Mouse (Mus musculus) forebrain, embryonic 12.5 days (tissue): ENCODE measurements around the gene Isoc2a. TPM values are rescaled to one million over a fixed set of nuclear protein-coding genes. Genes with fewer than 3 reads are reported as not detected.

Experiments
- ATAC-seq: fragments of 200-750 bp; cut with Nextera tagmentation; 2 replicates; pipeline ENCODE4 v1.8.0; 2017; ENCODE audit warnings: moderate TSS enrichment; ENCODE audit not compliant: low FRiP score
- H3K27ac ChIP-seq: fragments of 300-500 bp; sonication (generic); 2 replicates; pipeline ENCODE4 v1.5.1; 2016; ENCODE audit warnings: mild to moderate bottlenecking
- H3K27me3 ChIP-seq: fragments of 300-500 bp; sonication (generic); 2 replicates; pipeline ENCODE4 v1.6.1; 2016; ENCODE audit warnings: mild to moderate bottlenecking
- H3K36me3 ChIP-seq: fragments of 300-500 bp; sonication (generic); replicated peaks from 2 replicates; pipeline ENCODE4 v1.6.1; 2016; ENCODE audit warnings: mild to moderate bottlenecking
- H3K4me1 ChIP-seq: fragments of 300-500 bp; sonication (generic); 2 replicates; pipeline ENCODE4 v1.6.1; 2016
- H3K4me2 ChIP-seq: fragments of 300-500 bp; sonication (generic); 2 replicates; pipeline ENCODE4 v1.6.1; 2016; ENCODE audit warnings: mild to moderate bottlenecking, moderate library complexity
- H3K4me3 ChIP-seq: fragments of 300-500 bp; sonication (generic); replicated peaks from 2 replicates; pipeline ENCODE4 v1.5.1; 2016; ENCODE audit warnings: mild to moderate bottlenecking
- H3K9ac ChIP-seq: fragments of 300-500 bp; sonication (generic); 2 replicates; pipeline ENCODE4 v1.6.1; 2016; ENCODE audit warnings: mild to moderate bottlenecking
- H3K9me3 ChIP-seq: fragments of 300-500 bp; sonication (generic); 2 replicates; pipeline ENCODE4 v1.6.1; 2016
- WGBS: fragments of 180-500 bp; shearing (Covaris S2); methylation state at CpG from one replicate; pipeline ENCODE4 v1.1.7; 2016; 5-methylcytosine and 5-hydroxymethylcytosine counted together
- polyA plus RNA-seq: library from polyadenylated mRNA; unstranded; fragments of >200 nt; fragmentation: Nextera tagmentation; extraction: Ambion mirVana; gene quantifications from 2 replicates; pipeline ENCODE4 v1.2.1, GENCODE M21; 2016

Gene Isoc2a
- 0.70 and 0.89 TPM in 2 replicates for polyA plus RNA-seq

DNA sequence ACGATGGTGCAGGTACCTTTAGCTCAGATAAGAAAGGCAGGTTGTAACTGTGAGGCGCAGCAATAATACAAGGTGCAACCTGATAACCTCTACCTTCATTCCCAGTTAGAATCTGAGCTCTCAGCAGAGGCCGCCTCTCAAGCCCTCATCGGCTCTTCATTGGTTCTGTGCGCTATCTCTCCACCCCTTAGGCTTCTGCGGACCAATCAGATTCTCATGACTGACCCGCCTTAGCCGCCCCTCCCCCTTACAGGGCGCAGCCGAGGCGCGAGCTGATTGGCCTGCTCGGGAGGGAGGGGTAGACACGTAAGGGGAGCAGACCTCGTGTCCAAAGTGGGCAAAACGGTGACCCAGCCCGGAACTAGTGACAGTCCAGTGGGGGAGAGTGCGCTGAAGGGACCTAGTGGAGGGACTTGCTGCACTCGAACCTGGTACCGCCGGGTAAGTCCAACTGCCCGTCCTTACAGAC lies at the start of gene Isoc2a:
Gene Isoc2a, plus strand, starts transcription at position 401 of the 469 bp plus-strand sequence.
- H3K9ac ChIP-seq: peak within 1 kb of the TSS; percentile 39
- peak within 1 kb of the TSS; percentile 53 for H3K4me3 ChIP-seq
- ATAC-seq: peak; percentile 100
- H3K36me3 ChIP-seq: no peaks in the 10 kb centered on the region
- no peaks in the 10 kb centered on the region for H3K27me3 ChIP-seq
- H3K4me2 ChIP-seq: peak within 1 kb of the TSS; percentile 75
- H3K9me3 ChIP-seq: no peaks in the 10 kb centered on the region
- H3K4me1 ChIP-seq: peaks cover 18% of the 10 kb centered on the region
- under 1% methylated on average over 22 of the region's 22 CpGs for WGBS
- no peak within 1 kb of the TSS for H3K27ac ChIP-seq

DNA sequence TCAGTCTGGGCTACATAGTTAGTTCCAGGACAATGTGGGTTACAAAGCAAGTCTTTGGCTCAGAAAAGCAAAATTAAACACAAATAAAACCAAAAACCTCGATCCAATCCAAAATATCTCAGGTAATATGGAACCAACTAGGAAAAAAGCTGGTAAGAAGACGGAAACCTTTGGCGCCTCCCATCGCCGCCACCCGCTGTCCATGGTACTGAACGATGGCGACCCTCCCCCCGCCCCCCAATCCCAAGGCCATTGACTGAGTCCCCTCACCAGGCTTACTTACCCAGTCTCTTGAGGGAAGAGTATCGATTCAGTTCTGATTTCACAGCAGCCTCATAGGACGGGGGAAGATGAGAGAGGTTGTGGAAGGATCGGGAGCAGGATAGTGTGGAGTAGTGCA lies 46.5 kb upstream of the Isoc2a start:
- WGBS: 9% methylated on average over 12 of the region's 12 CpGs
- Histone ChIP-seq H3K4me3 (no peak overlapping the region), H3K4me2 (no peak overlapping the region), H3K9ac (no peak overlapping the region), H3K4me1 (no peaks in the 10 kb centered on the region), H3K36me3 (peaks cover 6% of the 10 kb centered on the region; the same call in 1 of the 2 replicates), H3K27ac (no peak overlapping the region), H3K9me3 (no peaks in the 10 kb centered on the region), H3K27me3 (peaks cover 54% of the 10 kb centered on the region)
- no peak for ATAC-seq

DNA sequence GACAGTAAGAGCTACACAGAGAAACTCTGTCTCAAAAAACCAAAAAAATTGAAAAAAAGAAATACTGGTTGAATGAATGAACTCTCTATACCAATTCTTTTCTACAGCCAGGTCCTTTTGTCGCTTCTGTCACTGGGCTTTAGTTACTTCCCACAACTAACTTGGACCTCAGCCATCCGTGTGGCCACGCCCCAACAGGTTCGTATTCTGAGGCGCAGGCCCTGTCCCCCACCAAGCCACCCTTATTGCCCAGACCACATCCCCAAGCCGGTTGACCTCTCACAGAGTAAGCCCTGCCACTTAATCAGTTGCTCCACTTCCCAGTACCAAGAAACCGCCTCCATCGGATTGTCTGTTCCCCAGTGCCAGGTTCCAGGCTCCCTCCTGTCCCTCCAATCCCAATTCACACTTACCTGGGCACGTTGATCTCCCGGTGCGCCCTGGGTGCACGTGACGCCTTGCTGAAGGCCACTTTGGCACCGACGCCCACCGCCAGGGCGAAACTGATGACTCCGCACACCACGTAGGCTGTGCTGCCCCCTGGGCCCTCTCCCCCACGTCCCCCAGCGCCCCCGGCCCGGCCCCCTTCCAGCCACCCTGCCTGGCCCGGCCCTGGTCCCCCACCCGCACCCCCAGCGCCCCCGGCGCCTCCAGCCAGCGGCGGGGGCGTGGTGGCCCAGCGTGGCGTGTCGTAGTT lies 41.2 kb upstream of the Isoc2a start:
- Histone ChIP-seq H3K4me3 (peak overlapping the region; percentile 60), H3K27me3 (peaks cover 60% of the 10 kb centered on the region), H3K36me3 (no peaks in the 10 kb centered on the region), H3K27ac (peak overlapping the region; percentile 81), H3K9ac (peak overlapping the region; percentile 79), H3K9me3 (no peaks in the 10 kb centered on the region), H3K4me2 (peak overlapping the region; percentile 92), H3K4me1 (peaks cover 10% of the 10 kb centered on the region)
- peak; percentile 51 for ATAC-seq
- WGBS: 6% methylated on average over 34 of the region's 34 CpGs

DNA sequence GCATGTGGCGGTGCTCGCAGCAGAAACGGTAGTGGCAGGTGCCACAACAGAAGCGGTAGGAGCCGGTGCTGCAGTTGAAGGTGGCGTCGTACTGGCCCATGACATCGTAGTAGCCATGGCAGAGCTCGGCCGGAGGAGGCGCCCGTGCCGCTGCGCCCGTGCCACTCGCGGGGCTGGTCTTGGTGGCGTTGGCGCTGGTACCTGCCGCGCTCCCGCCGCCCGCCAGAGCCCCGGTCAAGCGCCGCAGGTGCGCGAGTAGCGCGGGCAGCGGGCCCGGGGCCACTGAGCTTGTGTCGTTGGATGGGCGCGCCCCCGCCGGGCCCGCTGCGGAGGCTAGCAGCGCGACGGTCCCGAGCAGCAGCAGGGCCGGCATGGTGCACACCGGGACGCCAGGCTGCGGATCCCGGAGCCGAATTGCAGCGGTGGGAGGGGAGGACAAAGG lies 40.6 kb upstream of the Isoc2a start:
- H3K4me2 ChIP-seq: peak overlapping the region; percentile 92
- under 1% methylated on average over 51 of the region's 51 CpGs for WGBS
- H3K27ac ChIP-seq: peak overlapping the region; percentile 81
- H3K9me3 ChIP-seq: no peaks in the 10 kb centered on the region
- peak overlapping the region; percentile 79 for H3K9ac ChIP-seq
- peak overlapping the region; percentile 60 for H3K4me3 ChIP-seq
- H3K27me3 ChIP-seq: peaks cover 54% of the 10 kb centered on the region
- ATAC-seq: peak; percentile 92
- H3K4me1 ChIP-seq: peaks cover 10% of the 10 kb centered on the region
- H3K36me3 ChIP-seq: no peaks in the 10 kb centered on the region

DNA sequence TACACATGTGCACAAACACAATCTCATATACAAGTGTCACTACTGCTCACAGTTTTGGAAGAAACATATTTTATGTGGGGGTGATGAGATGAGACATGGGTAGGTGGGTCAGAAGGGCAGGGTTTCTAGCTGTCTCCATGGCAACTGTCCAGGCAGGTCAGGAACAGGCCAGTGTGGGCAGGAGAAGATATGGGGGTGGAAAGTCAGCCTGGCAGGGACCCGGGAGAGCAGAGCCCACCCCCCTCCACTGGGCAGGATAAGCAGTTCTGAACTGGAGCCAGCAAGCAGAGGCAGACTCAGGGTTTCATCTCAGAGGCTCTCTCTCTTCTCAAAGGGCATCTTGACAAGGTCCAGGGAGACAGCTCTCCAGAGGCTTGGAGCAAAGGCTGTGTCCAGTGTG lies 39.3 kb upstream of the Isoc2a start:
- Histone ChIP-seq H3K4me3 (no peak overlapping the region), H3K9ac (no peak overlapping the region), H3K27me3 (peaks cover 61% of the 10 kb centered on the region), H3K36me3 (no peaks in the 10 kb centered on the region), H3K27ac (no peak overlapping the region), H3K4me2 (no peak overlapping the region), H3K4me1 (peaks cover 22% of the 10 kb centered on the region), H3K9me3 (no peaks in the 10 kb centered on the region)
- 43% methylated on average over 1 of the region's 1 CpGs for WGBS
- ATAC-seq: no peak

DNA sequence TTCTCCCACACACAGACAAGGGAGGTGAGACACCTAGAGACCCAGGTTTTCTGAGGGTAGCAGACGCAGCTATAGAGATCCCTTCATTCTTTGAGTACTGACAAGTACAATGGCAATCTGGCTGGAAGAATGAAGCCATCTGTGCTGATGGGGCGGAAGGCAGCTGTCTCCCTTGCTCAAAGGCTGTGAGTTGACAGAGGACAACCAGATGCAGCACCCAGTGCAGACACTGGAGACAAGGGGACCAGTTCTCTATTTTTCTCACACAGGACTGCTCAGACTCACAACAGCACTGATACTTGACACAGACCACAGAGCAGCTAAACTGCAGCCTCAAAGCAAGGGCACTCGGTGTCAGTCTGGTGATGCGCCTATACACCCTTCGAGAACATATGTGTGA lies 34.9 kb upstream of the Isoc2a start:
- Histone ChIP-seq H3K4me3 (no peak overlapping the region), H3K4me1 (peaks cover 35% of the 10 kb centered on the region), H3K9ac (peak overlapping the region; percentile 29), H3K27me3 (peaks cover 58% of the 10 kb centered on the region), H3K36me3 (no peaks in the 10 kb centered on the region), H3K9me3 (no peaks in the 10 kb centered on the region), H3K27ac (peak overlapping the region; percentile 74), H3K4me2 (peak overlapping the region; percentile 97)
- WGBS: 45% methylated on average over 5 of the region's 5 CpGs
- no peak for ATAC-seq

DNA sequence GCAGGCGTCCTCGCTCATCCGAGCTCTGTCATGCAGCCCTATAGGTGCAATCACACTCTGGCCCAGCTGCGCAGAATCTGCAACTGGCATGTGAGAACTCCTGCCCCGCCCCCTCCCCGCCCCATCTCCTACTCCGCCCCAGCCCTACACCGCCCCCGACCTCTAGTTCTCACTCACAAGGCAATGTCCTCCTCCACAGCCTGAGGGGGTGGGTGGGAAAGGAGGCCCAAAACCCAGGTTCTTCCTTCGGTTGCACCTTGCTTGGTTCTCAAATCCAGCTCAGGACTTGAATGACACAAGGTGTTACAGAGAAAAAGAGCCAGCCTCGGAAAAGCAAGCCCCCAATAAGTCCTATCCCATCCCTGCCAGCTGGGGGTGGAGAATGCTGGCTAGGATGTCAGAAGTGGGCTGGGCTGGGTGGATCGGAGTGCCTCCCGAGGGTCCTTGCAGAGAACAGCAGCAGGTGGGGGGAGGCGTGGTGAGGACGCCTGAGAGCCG lies 34.3 kb upstream of the Isoc2a start:
- H3K4me3 ChIP-seq: peak overlapping the region; percentile 54
- peaks cover 53% of the 10 kb centered on the region for H3K27me3 ChIP-seq
- no peaks in the 10 kb centered on the region for H3K9me3 ChIP-seq
- peak overlapping the region; percentile 74 for H3K27ac ChIP-seq
- H3K4me1 ChIP-seq: peaks cover 33% of the 10 kb centered on the region
- under 1% methylated on average over 16 of the region's 16 CpGs for WGBS
- peak; percentile 51 for ATAC-seq
- H3K4me2 ChIP-seq: peak overlapping the region; percentile 97
- peak overlapping the region; percentile 63 for H3K9ac ChIP-seq
- no peaks in the 10 kb centered on the region for H3K36me3 ChIP-seq

DNA sequence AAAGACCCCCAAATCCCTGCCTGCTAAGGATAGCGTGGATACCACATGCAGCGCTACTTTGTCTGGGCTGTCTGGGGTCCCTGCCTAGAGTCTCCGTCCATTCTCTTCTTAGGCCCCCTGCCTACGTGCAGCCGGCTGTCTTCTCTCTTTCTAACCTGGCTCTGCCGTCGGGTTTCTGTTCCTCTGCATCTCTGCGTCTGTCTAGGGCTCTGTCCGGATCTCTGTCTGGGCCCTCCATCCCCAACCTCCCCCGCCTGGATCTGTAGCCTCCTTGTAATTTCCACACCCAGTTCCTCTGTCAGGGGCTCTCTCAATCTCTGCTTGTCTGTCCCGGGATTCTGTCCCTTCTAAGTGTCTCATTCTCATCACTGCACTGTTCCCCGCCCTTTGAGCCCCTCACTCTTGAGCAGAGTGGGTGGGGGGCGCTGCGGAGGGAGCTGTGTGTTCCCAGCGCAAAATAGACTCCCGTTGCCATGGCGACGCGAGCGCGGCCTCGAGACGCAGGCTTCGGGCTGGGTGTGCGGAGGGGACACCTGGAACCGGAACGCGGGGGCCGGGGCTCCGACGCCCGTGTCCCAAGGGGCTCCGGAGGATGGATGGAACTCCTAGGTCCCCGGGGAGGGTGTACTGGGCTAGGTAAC lies 33.2 kb upstream of the Isoc2a start:
- under 1% methylated on average over 34 of the region's 34 CpGs for WGBS
- Histone ChIP-seq H3K27me3 (peaks cover 45% of the 10 kb centered on the region), H3K9me3 (no peaks in the 10 kb centered on the region), H3K4me2 (peak overlapping the region; percentile 97), H3K4me1 (peaks cover 32% of the 10 kb centered on the region), H3K27ac (peak overlapping the region; percentile 76), H3K36me3 (no peaks in the 10 kb centered on the region), H3K9ac (peak overlapping the region; percentile 63), H3K4me3 (peak overlapping the region; percentile 54)
- peak; percentile 60 for ATAC-seq

DNA sequence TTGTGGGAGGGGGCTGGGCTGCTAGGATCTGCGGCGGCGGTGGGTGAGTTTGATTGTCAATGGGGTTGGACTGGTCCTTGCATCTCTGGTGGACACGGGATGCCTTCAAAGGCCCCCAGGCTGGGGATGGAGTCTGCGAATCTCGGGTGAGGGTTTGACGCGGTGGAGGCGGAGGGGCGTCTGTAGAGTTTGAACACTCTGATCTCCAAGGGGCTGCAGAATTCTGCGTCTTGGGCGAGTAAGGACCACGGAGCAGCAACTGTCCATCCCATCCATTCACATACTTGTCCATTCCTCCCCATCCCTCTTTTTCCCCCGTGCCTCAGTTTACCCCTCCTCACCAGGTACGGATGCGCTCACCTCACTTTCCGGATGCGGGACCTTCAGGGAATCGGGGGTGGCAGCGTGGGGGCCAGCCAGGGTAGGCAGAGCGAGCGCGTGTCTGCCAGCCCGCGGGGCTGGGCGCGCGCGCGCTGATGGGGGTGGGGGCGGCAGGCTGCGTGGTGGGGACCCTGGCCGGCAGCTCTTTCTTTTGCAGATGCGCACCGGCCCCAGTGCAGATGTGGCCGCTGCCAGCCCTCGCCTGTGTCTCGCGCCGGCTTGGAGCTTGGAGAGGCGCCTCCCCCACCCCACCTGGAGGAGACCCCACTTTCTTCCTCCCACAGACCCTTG lies 32.6 kb upstream of the Isoc2a start, which contains the start of gene Shisa7:
Gene Shisa7, minus strand, starts transcription at position 452 of the 672 bp plus-strand sequence.
- H3K9ac ChIP-seq: peak within 1 kb of the TSS; percentile 63
- peaks cover 32% of the 10 kb centered on the region for H3K4me1 ChIP-seq
- peak within 1 kb of the TSS; percentile 54 for H3K4me3 ChIP-seq
- peak within 1 kb of the TSS; percentile 97 for H3K4me2 ChIP-seq
- no peaks in the 10 kb centered on the region for H3K9me3 ChIP-seq
- H3K27ac ChIP-seq: peak within 1 kb of the TSS; percentile 76
- peaks cover 43% of the 10 kb centered on the region for H3K27me3 ChIP-seq
- H3K36me3 ChIP-seq: no peaks in the 10 kb centered on the region
- peak; percentile 72 for ATAC-seq
- WGBS: under 1% methylated on average over 41 of the region's 41 CpGs

DNA sequence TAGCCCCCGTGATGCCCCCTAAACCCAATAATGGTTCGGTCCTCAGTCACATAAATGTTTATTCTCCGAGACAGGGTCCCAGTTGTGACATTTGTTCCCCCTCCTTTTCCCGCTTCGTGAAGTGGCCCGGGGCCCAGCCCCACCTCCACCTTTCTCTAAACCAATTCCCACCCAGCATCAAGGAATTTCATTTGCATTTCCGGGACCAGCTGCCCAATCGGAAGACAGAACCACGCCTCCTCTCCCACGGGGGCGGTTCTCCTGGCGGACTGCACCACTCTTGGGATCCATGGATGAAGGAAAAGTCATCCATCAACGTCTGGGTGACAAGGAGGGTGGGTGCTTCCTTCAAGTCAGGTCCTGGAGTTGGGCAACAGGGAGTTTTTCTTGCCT lies 32.0 kb upstream of the Isoc2a start:
- WGBS: under 1% methylated on average over 13 of the region's 13 CpGs
- Histone ChIP-seq H3K27ac (peak overlapping the region; percentile 76), H3K27me3 (peaks cover 43% of the 10 kb centered on the region), H3K4me1 (peaks cover 32% of the 10 kb centered on the region), H3K4me2 (peak overlapping the region; percentile 97), H3K36me3 (no peaks in the 10 kb centered on the region), H3K4me3 (peak overlapping the region; percentile 54), H3K9ac (peak overlapping the region; percentile 63; the same call in 1 of the 2 replicates), H3K9me3 (no peaks in the 10 kb centered on the region)
- peak; percentile 84 for ATAC-seq

DNA sequence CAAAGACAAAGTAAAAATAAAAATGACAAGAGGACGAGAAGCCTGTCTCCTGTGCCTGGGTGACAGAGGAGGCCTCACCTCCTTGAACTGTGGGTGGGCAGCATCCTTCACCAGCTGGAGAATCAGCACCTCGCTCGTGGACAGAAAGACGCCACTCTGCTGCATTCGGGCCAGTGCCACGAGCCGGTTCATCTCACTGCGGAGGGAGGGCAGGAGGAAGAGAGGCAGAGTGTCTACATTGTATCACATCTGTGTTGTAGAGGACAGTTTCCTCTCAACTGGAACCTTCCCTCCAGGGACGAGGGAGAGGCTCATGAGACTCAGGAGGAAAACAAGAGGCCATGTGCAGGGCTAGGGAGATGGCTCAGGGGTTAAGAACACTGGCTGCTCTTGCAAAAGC lies 27.6 kb upstream of the Isoc2a start:
- Histone ChIP-seq H3K9ac (no peak overlapping the region), H3K4me3 (no peak overlapping the region), H3K36me3 (no peaks in the 10 kb centered on the region), H3K27me3 (peaks cover 22% of the 10 kb centered on the region), H3K4me1 (peaks cover 3% of the 10 kb centered on the region), H3K27ac (no peak overlapping the region), H3K4me2 (no peak overlapping the region), H3K9me3 (no peaks in the 10 kb centered on the region)
- WGBS: 68% methylated on average over 9 of the region's 9 CpGs
- no peak for ATAC-seq
